Mouse (Mus musculus): ENCODE measurements at regions not wholly inside any gene's neighbourhood (a gene's known extent, or its start where the extent isn't known, plus 50 kb on each side); places are given as distances from the start of the nearest gene placed in this dataset. TPM values are rescaled to one million over a fixed set of nuclear protein-coding genes. Genes with fewer than 3 reads are reported as not detected.

GRCm38 (mm10) chr3:118494611-118495010 lies 67.3 kb upstream of the Dpyd start:
- DNase-seq (ENCODE audit: low spot score): no peak

GRCm38 (mm10) chr3:118500234-118500633 lies 61.7 kb upstream of the Dpyd start:
- DNase-seq (ENCODE audit: low spot score): no peak

GRCm38 (mm10) chr3:118507582-118508237 lies 54.2 kb upstream of the Dpyd start:
- no peak for DNase-seq (ENCODE audit: low spot score)

- DNase-seq (ENCODE audit: low spot score): no peak
Observed at GRCm38 (mm10) chr3:118510837-118511236, 51.1 kb upstream of the Dpyd start.

GRCm38 (mm10) chr3:118511969-118512368 lies 50.0 kb upstream of the Dpyd start:
- DNase-seq (ENCODE audit: low spot score): no peak

Small RNA genes lying in the stretch of these regions (microRNA-seq; reads per million reads assigned to microRNA genes)
- gene Gm24155 (not detected), gene Mir137 (20.1 reads per million, percentile 36 among the genes with 10 or more reads in this experiment)
